ENCODE assay signal across 23 mouse cellular contexts in the genomic region with DNA sequence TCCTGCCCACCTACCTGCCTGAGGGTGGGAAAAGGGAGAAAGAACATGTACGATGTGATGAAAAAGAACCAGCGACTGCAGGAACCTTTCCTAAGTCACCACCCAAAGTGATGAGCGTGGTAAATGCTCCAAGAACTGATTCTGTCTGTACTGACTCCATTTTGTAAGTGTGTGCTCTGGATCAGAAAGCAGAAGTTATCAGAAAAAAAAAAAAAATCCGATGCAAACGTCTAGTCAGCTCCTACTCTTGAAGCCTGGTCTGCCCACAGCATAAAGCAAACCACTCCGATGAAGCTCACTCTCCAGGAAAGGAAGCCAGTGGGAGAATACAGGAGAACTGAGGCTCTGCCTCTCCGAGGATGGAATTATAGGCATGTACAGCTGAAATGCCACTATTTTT. TPM values are rescaled to one million over a fixed set of nuclear protein-coding genes. Genes with fewer than 3 reads are reported as not detected.
A peak's percentile ranks its signal among the peaks of the same experiment; 100 is the strongest.
DNase-seq lines count a peak whose midpoint lies in the region; ATAC-seq and TF ChIP-seq lines count a peak whose summit lies in the region.
"Had no signal": no experiment of that assay in that cellular context is flagged by ENCODE, and none has a peak within 500 bp of the region (broad histone marks: within the 10 kb centered on the region; RNA-seq: fewer than 3 reads in every experiment).

No protein-coding gene starts in this region.

- peak; percentile 75 for DNase-seq in heart, adult 11 months
- DNase-seq in heart, adult 2 months: no peak
- peak; percentile 18 for DNase-seq in A20 (ENCODE audit: low read depth, low spot score)
- DNase-seq in splenic B cell, adult 2 months (ENCODE audit: low read depth, low spot score): peak; percentile 22
- DNase-seq in thymus, adult 2 months: no peak
- DNase-seq: adrenal gland, postnatal 10 days; adrenal gland, postnatal 36 days; cerebellum, adult 11 months; cerebellum, adult 8-10 months; cerebellum, postnatal 10 days; cerebellum, postnatal 36 days; embryo, embryonic 11 days; gastrocnemius, postnatal 25 days had no signal

- intact Hi-C loops in heart, adult 2 months (cut with DNase I): no loop called here

- no peak for TF ChIP-seq CTCF in heart, adult 2 months (IDR thresholded peaks at IDR 0.05)
- TF ChIP-seq CTCF in bone marrow macrophage, adult 2 months (IDR thresholded peaks at IDR 0.05; ENCODE audit: low read depth, low read length): no peak
- no peak for TF ChIP-seq CTCF in thymus, adult 2 months (IDR thresholded peaks at IDR 0.05; ENCODE audit: borderline replicate concordance, control insufficient read depth, extremely low read depth, insufficient read depth, low read length, poor library complexity)

- H3K27ac ChIP-seq in heart, adult 2 months: no peak overlapping the region
- peak overlapping the region; percentile 11; the same call in 1 of the 2 replicates for H3K27ac ChIP-seq in bone marrow macrophage, adult 2 months (ENCODE audit: insufficient read depth, low read depth, low read length)
- H3K27ac ChIP-seq in thymus, adult 2 months (ENCODE audit: control insufficient read depth, insufficient read depth, low read length): no peak overlapping the region
- H3K27ac ChIP-seq: embryonic facial prominence, embryonic 10.5 days; embryonic facial prominence, embryonic 13.5 days; forebrain, embryonic 12.5 days; forebrain, embryonic 15.5 days; hindbrain, embryonic 12.5 days; hindbrain, embryonic 15.5 days had no signal

- ATAC-seq in monocyte, adult 5-6 weeks (replicated peaks; ENCODE audit: insufficient number of reproducible peaks, low FRiP score, low TSS enrichment, poor library complexity, severe bottlenecking): no peak
- ATAC-seq: activated CD4-positive, CD25-positive, alpha-beta regulatory T cell, adult 4 months; forebrain, embryonic 15.5 days had no signal

- TF ChIP-seq EP300 in heart, adult 2 months (IDR thresholded peaks at IDR 0.05; ENCODE audit: insufficient read depth, low read depth, low read length): no peak

- H3K36me3 ChIP-seq in heart, adult 2 months (ENCODE audit: control insufficient read depth, insufficient read depth, low read length): no peaks in the 10 kb centered on the region; the same call in 1 of the 2 replicates
- H3K36me3 ChIP-seq in splenic B cell, adult 2 months (ENCODE audit: control insufficient read depth, insufficient read depth, low read length, poor library complexity, severe bottlenecking): peaks cover 2% of the 10 kb centered on the region; the same call in 1 of the 2 replicates
- H3K36me3 ChIP-seq in thymus, adult 2 months (ENCODE audit: control insufficient read depth, insufficient read depth, low read length): no peaks in the 10 kb centered on the region; the same call in 1 of the 2 replicates
- H3K36me3 ChIP-seq: forebrain, embryonic 15.5 days; hindbrain, embryonic 15.5 days had no signal

- no peak overlapping the region for H3K4me3 ChIP-seq in heart, adult 2 months
- H3K4me3 ChIP-seq in bone marrow macrophage, adult 2 months (ENCODE audit: insufficient read depth, low read length): no peak overlapping the region
- H3K4me3 ChIP-seq in thymus, adult 2 months (ENCODE audit: control insufficient read depth, insufficient read depth, low read length): no peak overlapping the region
- H3K4me3 ChIP-seq: embryonic facial prominence, embryonic 10.5 days; embryonic facial prominence, embryonic 13.5 days; erythroblast, embryonic 14.5 days; forebrain, embryonic 12.5 days; forebrain, embryonic 15.5 days; hindbrain, embryonic 12.5 days; hindbrain, embryonic 15.5 days had no signal

- no peak for TF ChIP-seq POLR2A in heart, adult 2 months (IDR thresholded peaks at IDR 0.05; ENCODE audit: insufficient read depth, low read depth, low read length)
- TF ChIP-seq POLR2A in bone marrow macrophage, adult 2 months (IDR thresholded peaks at IDR 0.05; ENCODE audit: borderline replicate concordance, low read depth, low read length): no peak
- no peak for TF ChIP-seq POLR2A in thymus, adult 2 months (IDR thresholded peaks at IDR 0.05; ENCODE audit: control insufficient read depth, extremely low read depth, insufficient read depth, low read length, poor library complexity)

- no peaks in the 10 kb centered on the region for H3K79me2 ChIP-seq in heart, adult 2 months (replicated peaks; ENCODE audit: control insufficient read depth, insufficient read depth, low read length)

- no peaks in the 10 kb centered on the region for H3K27me3 ChIP-seq in heart, adult 2 months (ENCODE audit: control insufficient read depth, insufficient read depth, low read length)
- H3K27me3 ChIP-seq in splenic B cell, adult 2 months (ENCODE audit: control insufficient read depth, insufficient read depth, low read length, poor library complexity, severe bottlenecking): no peaks in the 10 kb centered on the region
- H3K27me3 ChIP-seq in thymus, adult 2 months (ENCODE audit: control insufficient read depth, insufficient read depth, low read length): no peaks in the 10 kb centered on the region
- H3K27me3 ChIP-seq: embryonic facial prominence, embryonic 13.5 days; forebrain, embryonic 12.5 days; forebrain, embryonic 15.5 days; hindbrain, embryonic 12.5 days; hindbrain, embryonic 15.5 days had no signal

- H3K4me1 ChIP-seq in heart, adult 2 months (ENCODE audit: control insufficient read depth, insufficient read depth, low read length): no peaks in the 10 kb centered on the region
- H3K4me1 ChIP-seq in bone marrow macrophage, adult 2 months (ENCODE audit: control insufficient read depth, insufficient read depth, low read length): peaks cover 25% of the 10 kb centered on the region
- H3K4me1 ChIP-seq in thymus, adult 2 months (replicated peaks; ENCODE audit: control insufficient read depth, insufficient read depth, low read length): no peaks in the 10 kb centered on the region
- H3K4me1 ChIP-seq: embryonic facial prominence, embryonic 10.5 days; embryonic facial prominence, embryonic 13.5 days; forebrain, embryonic 12.5 days; forebrain, embryonic 15.5 days; hindbrain, embryonic 12.5 days; hindbrain, embryonic 15.5 days had no signal

- H3K9ac ChIP-seq in heart, adult 2 months (ENCODE audit: low read depth, low read length): no peak overlapping the region
- H3K9ac ChIP-seq: embryonic facial prominence, embryonic 13.5 days; forebrain, embryonic 12.5 days; forebrain, embryonic 15.5 days; hindbrain, embryonic 12.5 days; hindbrain, embryonic 15.5 days had no signal

- WGBS in heart, adult 2 months: 80% methylated on average over 7 of the region's 7 CpGs
- 68% methylated on average over 7 of the region's 7 CpGs for WGBS in thymus, adult 2 months

RNA-seq across cellular contexts. Expression of gene Zrsr1, which starts 19.1 kb away (rescaled TPM):
- 10 to 100 TPM; 15.1 to 22.0 TPM for total RNA-seq in heart, adult 2 months (2021)
- polyA plus RNA-seq in heart, adult 2 months (2012; rRNA removed): 4.6 and 7.2 TPM in 2 replicates
- polyA plus RNA-seq in bone marrow macrophage, adult 2 months (2012; ENCODE audit: insufficient read depth, insufficient read length, missing spikeins): 25.0 and 31.7 TPM in 2 replicates
- polyA plus RNA-seq in thymus, adult 2 months (2012; rRNA removed): 3.4 and 3.5 TPM in 2 replicates
- total RNA-seq in monocyte, adult 5-6 weeks (2017): 18.8 to 34.8 TPM (median 27.8 TPM) in 3 replicates

RNA-seq across cellular contexts. Expression of gene Gm28048, which starts 29.2 kb away (rescaled TPM):
- 1 to 10 TPM; 5.2 to 7.0 TPM for total RNA-seq in heart, adult 2 months (2021)
- polyA plus RNA-seq in heart, adult 2 months (2012; rRNA removed): 2.1 and 8.3 TPM in 2 replicates
- polyA plus RNA-seq in bone marrow macrophage, adult 2 months (2012; ENCODE audit: insufficient read depth, insufficient read length, missing spikeins): 56.5 and 58.5 TPM in 2 replicates
- not detected in 2 replicates for polyA plus RNA-seq in thymus, adult 2 months (2012; rRNA removed)
- 21.3 to 32.3 TPM (median 25.1 TPM) in 3 replicates for total RNA-seq in monocyte, adult 5-6 weeks (2017)
- polyA plus RNA-seq: erythroblast, embryonic 14.5 days had no signal

RNA-seq across cellular contexts. Expression of gene Commd1, which starts 29.5 kb away (rescaled TPM):
- 100 to 1,000 TPM; 138 to 158 TPM for total RNA-seq in heart, adult 2 months (2021)
- polyA plus RNA-seq in heart, adult 2 months (2012; rRNA removed): 26.7 and 40.1 TPM in 2 replicates
- polyA plus RNA-seq in bone marrow macrophage, adult 2 months (2012; ENCODE audit: insufficient read depth, insufficient read length, missing spikeins): 72.7 and 85.7 TPM in 2 replicates
- polyA plus RNA-seq in thymus, adult 2 months (2012; rRNA removed): 12.2 and 13.0 TPM in 2 replicates
- 42.8 to 84.2 TPM (median 45.9 TPM) in 3 replicates for total RNA-seq in monocyte, adult 5-6 weeks (2017)

RNA-seq across cellular contexts. Expression of gene Cct4, which starts 37.7 kb away (rescaled TPM):
- total RNA-seq in heart, adult 2 months (2021): 100 to 1,000 TPM; 114 to 129 TPM
- 54.2 and 72.3 TPM in 2 replicates for polyA plus RNA-seq in heart, adult 2 months (2012; rRNA removed)
- polyA plus RNA-seq in bone marrow macrophage, adult 2 months (2012; ENCODE audit: insufficient read depth, insufficient read length, missing spikeins): 132 and 134 TPM in 2 replicates
- 206 and 311 TPM in 2 replicates for polyA plus RNA-seq in thymus, adult 2 months (2012; rRNA removed)
- 162 to 183 TPM (median 162 TPM) in 3 replicates for total RNA-seq in monocyte, adult 5-6 weeks (2017)

RNA-seq across cellular contexts. Expression of gene Fam161a, which starts 54.7 kb away (rescaled TPM):
- total RNA-seq in heart, adult 2 months (2021): 1 to 10 TPM; 1.9 to 2.3 TPM
- polyA plus RNA-seq in heart, adult 2 months (2012; rRNA removed): 1.2 and 1.3 TPM in 2 replicates
- polyA plus RNA-seq in bone marrow macrophage, adult 2 months (2012; ENCODE audit: insufficient read depth, insufficient read length, missing spikeins): 8.1 and 8.3 TPM in 2 replicates
- 0.17 and 0.66 TPM in 2 replicates for polyA plus RNA-seq in thymus, adult 2 months (2012; rRNA removed)
- total RNA-seq in monocyte, adult 5-6 weeks (2017): 1.2 to 4.5 TPM (median 1.8 TPM) in 3 replicates

Comparison
In these comparisons a context has a peak if more than half of its experiments do, and no peak if none do; other contexts are left out.
1. DNase-seq: peak in heart, adult 11 months (single experiment), A20 (single experiment) and splenic B cell, adult 2 months (single experiment); none in heart, adult 2 months (0 of 2) and thymus, adult 2 months (single experiment).